Mouse (Mus musculus): ENCODE measurements at regions not wholly inside any gene's neighbourhood (a gene's known extent, or its start where the extent isn't known, plus 50 kb on each side); places are given as distances from the start of the nearest gene placed in this dataset.

DNA sequence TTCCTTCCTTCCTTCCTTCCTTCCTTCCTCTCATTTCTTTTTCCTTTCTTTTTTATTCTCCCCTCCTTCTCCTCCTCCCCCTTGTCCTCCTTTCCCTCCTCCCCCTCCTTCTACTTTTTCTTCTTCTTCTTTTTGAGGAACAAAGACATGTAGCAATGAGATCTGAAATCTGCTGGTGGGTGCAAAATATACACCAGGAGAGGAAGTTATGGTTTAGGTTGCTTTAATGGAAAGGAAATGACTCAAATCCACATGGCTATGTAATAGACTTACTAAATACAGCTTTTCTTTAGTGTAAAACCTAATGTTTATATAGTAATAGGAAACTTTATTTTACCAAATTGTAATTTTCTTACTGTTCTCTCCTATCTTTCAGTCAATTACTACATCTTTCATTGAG lies 349.5 kb upstream of the Klf6 start:
- TF ChIP-seq ZC3H11A (IDR thresholded peaks at IDR 0.05; ENCODE audit: borderline replicate concordance, low read depth, low read length): no peak
- no peak for TF ChIP-seq MAFK (IDR thresholded peaks at IDR 0.05; ENCODE audit: insufficient read depth, low read depth, low read length)
- TF ChIP-seq ZNF384 (IDR thresholded peaks at IDR 0.05; ENCODE audit: low read depth, low read length): no peak

Measured in ES-E14 (cell line).